Mouse (Mus musculus) layer of hippocampus, postnatal 25 days (tissue): ENCODE measurements around the gene Mon1a. TPM values are rescaled to one million over a fixed set of nuclear protein-coding genes. Genes with fewer than 3 reads are reported as not detected.

Source experiments
- DNase-seq, 2 experiments: peaks; one replicate each; pipeline ENCODE4 v3.0.0; 2022; ENCODE audit warnings: mixed read lengths in 2 of 2, low spot score in 1 of 2; ENCODE audit errors: extremely low spot score in 1 of 2
- total RNA-seq, 2 experiments: library from RNA; stranded (reverse); gene quantifications; 2 replicates each; pipeline ENCODE4 v1.2.3; 2021

Mon1a gene
- total RNA-seq, result 10 to 100 TPM; 24.4 to 25.1 TPM

GRCm38 (mm10) chr9:107887804-107888266, at the start of gene Mon1a:
Gene Mon1a (plus strand): TSS chr9:107888151.
- DNase-seq, result peak; percentile 65 to 69

DNA sequence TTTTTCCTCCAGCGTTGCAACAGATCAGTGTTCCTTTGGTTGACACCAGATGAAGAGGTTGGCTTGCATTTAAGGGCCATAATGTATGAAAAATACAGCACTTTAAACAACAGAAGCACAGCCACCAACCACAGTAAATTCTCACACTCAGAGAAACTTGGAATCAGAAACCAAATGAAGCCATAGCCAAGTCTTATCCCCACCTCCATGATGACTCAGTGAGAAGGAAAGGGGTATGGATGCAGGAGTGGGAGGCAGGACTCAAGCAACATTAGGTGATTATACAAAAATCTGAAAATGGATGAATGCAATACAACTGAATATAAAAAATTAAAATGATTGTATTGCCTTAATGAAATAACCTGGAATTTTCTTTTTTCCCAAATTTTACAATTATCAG, 49.1 kb upstream of the Mon1a start:
- no peak for DNase-seq

GRCm38 (mm10) chr9:107842709-107843108, 45.2 kb upstream of the Mon1a start:
- DNase-seq, result no peak

- no peak for DNase-seq
These were observed 39.0 kb upstream of the Mon1a start for GRCm38 (mm10) chr9:107848922-107849321.

DNA sequence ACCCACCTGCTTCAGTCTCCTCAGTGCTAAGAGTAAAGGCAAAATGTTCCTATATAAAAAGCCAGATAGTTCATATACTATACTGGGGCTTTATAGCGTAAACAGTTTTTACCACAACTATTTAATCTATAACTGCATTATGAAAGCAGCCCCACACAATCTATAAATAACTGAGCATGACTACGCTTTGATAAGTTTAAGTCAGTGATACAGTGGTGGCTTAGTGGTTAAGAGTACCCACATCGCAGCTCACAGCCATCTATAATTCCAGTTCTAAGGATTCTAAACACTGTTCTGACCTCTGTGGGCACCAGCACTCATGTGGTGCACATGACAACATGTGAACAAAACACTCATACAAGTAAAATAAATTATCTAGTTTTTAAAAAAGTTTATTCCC, 29.6 kb upstream of the Mon1a start:
- no peak for DNase-seq

DNA sequence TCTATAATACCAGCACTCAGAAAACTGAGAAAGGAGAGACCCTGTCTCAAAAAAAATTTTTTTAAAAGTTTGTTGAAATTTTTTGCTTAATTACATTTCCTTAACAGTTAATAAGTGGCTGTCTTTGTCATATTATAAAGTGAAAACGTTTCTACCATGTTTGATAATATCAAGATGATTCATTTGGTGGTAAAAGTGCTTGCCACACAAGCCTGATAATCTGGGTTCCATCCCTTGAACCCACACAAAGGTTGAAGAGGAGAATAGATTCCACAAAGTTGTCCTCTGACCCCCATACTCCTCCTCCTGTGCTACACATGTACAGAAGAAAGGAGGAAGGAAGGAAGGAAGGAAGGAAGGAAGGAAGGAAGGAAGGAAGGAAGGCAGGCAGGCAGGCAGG, 23.5 kb upstream of the Mon1a start:
- no peak for DNase-seq

GRCm38 (mm10) chr9:107866081-107866480, 21.9 kb upstream of the Mon1a start:
- no peak for DNase-seq

- DNase-seq, result peak; percentile 81 to 86
These were observed 15.4 kb upstream of the Mon1a start for GRCm38 (mm10) chr9:107872350-107873098.

- no peak for DNase-seq
These were observed 14.8 kb upstream of the Mon1a start, which contains the start of gene Rbm6 for GRCm38 (mm10) chr9:107873137-107873536. Gene Rbm6 (minus strand): TSS chr9:107873237.

DNA sequence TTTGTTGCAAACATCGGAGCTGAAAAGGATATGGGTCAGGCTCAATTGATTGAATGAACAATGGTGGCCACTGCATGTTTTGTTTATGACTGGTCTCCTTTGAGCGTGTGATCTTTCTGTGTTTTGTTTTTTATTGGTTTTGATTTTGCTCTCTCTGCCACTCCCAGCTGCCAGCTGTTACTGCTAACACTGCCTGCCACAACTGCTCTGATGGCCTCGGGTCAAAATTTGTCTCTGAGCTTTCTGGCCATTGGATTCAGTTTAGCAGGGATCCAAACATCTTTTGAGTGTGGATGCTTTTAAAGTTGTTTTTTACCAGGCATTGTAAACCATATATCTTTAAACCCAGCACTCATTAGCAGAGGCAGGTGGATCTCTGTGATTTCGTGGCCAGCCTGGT, 7.5 kb upstream of the Mon1a start:
- DNase-seq, result no peak

DNA sequence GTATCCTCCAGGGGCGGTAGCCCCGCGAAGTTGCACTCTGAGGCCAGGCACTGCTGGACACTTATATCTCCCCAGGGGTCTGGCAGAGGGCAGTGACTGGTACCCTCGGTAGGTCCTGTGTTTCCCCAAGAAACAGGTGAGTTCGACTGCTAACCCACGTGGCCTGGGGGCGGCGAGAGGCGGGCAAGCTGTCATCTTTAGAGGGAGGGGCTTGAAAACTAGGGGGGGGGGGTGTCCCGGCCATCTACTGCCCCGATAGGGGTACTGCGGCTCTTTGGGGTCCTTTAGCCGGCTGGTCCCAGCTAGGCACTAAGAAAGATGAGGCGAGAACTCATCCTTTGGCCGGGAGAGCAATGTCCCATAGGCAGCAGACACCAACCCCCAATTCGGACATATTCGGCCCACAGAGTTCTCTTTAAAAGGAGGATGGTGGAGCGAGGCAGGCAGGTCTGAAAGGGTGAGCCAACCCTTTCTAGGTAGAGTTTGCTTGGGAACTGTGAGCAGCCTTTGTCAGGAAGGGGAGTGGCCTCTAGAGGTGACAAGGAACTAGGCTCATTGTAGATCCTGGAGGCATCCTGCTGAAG, 408 bp downstream of the Mon1a start:
- DNase-seq, result no peak

DNA sequence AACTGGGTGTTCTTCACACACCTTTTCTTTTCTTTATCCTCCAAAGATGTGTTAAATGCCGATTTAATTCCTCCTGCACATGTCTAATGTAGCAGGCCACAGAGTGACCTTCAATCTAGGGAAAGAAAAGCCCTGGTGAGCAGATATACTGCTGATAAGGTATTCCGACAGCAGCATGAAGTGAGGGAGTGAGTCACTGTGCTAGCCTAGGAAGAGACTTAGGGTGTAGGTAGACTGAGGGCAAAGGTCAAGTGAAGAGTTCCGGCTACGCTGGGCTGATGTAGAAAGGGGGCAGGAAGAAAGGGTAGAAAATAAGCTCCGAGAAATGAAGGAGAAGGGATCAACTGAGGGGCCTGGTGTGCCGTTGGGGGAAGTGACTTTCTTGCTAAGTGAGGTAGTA, 2.3 kb downstream of the Mon1a start:
- no peak for DNase-seq

GRCm38 (mm10) chr9:107891023-107891422, 3.1 kb downstream of the Mon1a start:
- no peak for DNase-seq

- no peak for DNase-seq
These were observed 10.6 kb downstream of the Mon1a start for GRCm38 (mm10) chr9:107898563-107898962.

GRCm38 (mm10) chr9:107899855-107900254, 11.9 kb downstream of the Mon1a start:
- no peak for DNase-seq

- peak; percentile 76 to 77 for DNase-seq
These were observed 13.1 kb downstream of the Mon1a start for GRCm38 (mm10) chr9:107900840-107901626.

DNA sequence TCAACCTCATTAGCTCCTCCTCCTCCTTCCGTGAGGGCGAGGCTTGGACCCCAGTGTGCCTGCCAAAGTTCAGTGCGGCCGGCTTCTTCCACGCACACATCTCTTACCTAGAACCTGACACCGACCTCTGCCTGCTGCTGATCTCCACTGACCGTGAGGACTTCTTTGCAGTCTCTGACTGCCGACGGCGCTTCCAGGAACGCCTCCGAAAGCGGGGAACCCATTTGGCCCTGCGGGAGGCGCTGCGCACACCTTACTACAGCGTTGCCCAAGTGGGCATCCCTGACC, 13.6 kb downstream of the Mon1a start:
- DNase-seq, result no peak

DNA sequence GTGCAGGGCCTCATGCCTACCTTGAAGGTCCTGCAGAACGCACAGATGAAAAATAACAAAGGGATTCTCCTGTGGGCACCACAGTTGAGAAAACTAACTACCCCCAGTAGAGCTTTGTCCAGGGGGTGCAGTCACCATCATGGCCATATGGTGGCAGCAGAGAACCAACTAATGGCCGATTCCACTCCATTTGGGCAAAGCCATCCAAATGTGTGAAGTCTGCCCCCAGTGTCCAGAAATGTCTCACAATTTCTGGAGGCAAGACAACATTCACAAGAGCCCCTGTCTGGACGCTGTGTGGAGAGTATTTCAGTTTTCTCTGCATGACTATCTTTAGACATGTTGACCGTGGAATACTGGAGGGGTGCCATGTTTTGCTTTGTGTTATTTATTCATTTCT, 16.8 kb downstream of the Mon1a start:
- DNase-seq, result peak; percentile 91 to 97

GRCm38 (mm10) chr9:107906252-107906966, 18.5 kb downstream of the Mon1a start, which contains the start of gene Mst1r:
Gene Mst1r (plus strand): TSS chr9:107906873.
- DNase-seq, result no peak

DNA sequence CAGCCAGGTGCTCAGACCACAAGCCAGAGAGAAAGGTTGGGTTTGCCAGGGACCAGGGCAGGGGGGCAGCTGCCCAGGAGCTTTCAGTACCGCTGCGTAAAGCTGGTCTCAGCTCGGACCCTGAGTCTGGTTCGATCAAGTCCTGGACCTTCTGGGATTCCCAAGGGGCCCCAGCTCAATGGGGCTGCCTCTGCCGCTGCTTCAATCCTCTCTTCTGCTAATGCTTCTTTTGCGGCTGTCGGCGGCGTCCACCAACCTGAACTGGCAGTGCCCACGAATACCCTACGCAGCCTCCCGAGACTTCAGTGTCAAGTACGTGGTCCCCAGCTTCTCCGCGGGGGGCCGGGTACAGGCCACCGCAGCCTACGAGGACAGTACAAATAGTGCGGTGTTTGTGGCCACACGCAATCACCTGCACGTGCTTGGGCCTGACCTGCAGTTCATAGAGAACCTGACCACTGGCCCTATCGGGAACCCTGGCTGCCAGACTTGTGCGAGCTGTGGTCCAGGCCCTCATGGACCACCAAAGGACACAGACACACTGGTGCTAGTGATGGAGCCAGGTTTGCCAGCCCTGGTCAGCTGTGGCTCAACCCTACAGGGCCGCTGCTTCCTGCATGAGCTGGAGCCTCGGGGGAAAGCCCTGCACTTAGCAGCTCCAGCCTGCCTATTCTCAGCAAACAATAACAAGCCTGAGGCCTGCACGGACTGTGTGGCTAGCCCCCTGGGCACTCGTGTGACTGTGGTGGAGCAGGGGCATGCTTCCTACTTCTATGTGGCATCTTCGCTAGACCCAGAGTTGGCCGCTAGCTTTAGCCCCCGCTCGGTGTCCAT, 19.2 kb downstream of the Mon1a start:
- DNase-seq, result no peak
